Mouse (Mus musculus): ENCODE data around the gene Omd. TPM values are rescaled to one million over a fixed set of nuclear protein-coding genes. Genes with fewer than 3 reads are reported as not detected.

Gene Omd
- 0.68 and 0.76 TPM in 2 replicates for polyA plus RNA-seq (2015; fragmentation: Nextera tagmentation; extraction: Ambion mirVana)

DNA sequence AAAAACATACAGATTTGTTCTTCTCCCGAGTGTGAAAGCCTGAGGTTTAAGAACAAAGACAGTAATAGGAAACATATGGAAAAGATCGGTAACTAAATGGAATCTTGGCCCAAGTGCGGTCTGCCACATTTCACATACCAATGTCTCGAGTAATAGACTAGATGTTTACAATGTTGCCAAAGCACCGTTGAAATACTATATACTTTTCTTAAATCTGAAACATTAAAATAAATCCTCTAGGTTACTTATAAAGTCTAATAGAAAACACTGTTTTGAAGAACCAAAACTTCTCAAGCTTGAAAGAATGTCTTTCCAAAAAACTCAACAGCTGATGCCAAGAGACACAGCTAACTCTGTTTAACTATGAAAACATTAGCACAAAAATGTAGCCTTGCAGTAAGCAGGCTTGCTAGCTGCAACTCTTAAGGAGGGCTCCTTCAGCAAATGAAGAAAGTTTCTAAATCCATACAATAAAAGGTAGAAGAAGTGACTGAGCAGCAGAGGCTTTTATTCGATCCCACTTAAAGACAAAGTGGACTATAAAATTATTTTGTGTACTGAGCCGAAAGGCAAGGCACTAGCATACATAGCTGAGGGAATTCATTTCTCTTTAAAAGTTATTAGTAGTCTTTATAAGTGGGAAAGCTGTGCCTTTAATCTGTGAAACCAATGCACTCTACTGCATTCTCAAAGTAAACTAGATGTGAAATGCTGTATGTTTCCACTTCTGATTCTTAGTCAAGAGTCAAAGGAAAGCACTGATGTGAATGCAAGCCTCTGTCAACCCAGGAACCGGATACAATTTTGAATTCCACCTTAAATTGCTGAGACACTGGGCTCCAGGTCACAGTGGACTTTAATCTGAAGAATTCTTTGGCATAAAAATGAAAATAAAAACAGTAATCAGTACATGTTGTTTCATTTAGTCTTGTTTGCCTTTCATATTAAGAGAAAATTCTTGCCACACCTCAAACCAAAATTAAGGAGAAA is at the start of gene Omd:
Gene Omd (plus strand): TSS at position 922 of the 990 bp plus-strand sequence.
- Histone ChIP-seq H3K9me3 (replicated peaks) (no peaks in the 10 kb centered on the region), H3K27ac (no peak within 1 kb of the TSS), H3K36me3 (ENCODE audit: poor library complexity, severe bottlenecking) (no peaks in the 10 kb centered on the region), H3K4me3 (no peak within 1 kb of the TSS), H3K4me1 (no peaks in the 10 kb centered on the region), H3K27me3 (no peaks in the 10 kb centered on the region), H3K4me2 (no peak within 1 kb of the TSS), H3K9ac (no peak within 1 kb of the TSS)
- 83% methylated on average over 8 of the region's 8 CpGs for WGBS
- no peak for ATAC-seq

DNA sequence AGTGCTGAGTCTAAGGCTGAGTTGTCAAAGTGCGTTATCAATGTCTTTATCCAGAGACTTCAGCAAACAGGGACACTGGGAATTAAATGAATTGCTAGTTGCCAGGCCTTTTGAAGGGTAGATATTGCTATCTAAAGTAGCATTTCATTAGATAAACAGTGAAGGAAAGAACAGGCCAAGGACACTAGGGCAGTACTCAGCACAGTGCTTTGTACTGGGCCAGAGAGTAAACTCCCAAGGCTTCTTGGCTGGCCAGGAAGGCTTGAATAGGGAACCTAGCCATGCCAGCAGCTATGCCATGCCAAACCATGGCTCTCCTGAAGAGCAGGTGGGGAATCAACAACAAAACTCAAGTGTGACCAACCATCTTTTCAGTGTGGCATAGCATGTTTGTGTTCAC is 45.3 kb upstream of the Omd start:
- no peak overlapping the region for H3K4me3 ChIP-seq

DNA sequence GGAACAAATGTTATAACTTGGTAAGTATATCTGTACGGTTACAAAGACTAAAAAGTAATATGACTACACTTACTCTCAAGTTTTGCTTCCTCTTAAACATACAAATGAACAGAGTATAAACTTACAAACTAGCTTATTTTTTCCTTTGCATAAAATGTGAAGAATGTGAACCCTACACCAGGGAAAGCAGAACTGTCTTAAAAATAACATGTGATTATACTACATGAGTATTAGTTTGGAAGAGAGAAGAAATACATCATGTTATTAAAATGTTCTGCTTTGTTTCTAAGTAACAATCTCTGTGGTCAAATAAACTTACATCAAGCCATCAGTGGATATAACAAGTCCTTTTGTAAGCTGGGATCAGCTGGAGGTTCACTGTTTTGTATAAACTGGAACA is 43.6 kb upstream of the Omd start:
- H3K36me3 ChIP-seq (ENCODE audit: poor library complexity, severe bottlenecking), result no peaks in the 10 kb centered on the region
- no peaks in the 10 kb centered on the region for H3K4me1 ChIP-seq
- H3K9ac ChIP-seq, result no peak overlapping the region
- H3K9me3 ChIP-seq (replicated peaks), result no peaks in the 10 kb centered on the region
- ATAC-seq, result no peak
- no peak overlapping the region for H3K4me2 ChIP-seq
- 94% methylated on average over 1 of the region's 1 CpGs for WGBS
- H3K4me3 ChIP-seq, result no peak overlapping the region
- H3K27me3 ChIP-seq, result no peaks in the 10 kb centered on the region
- no peak overlapping the region for H3K27ac ChIP-seq

More for the DNA sequence above, 45.3 kb upstream of the Omd start:
- WGBS, result 94% methylated on average over 1 of the region's 1 CpGs
- H3K27ac ChIP-seq, result no peak overlapping the region
- no peaks in the 10 kb centered on the region for H3K27me3 ChIP-seq
- no peak for ATAC-seq
- no peaks in the 10 kb centered on the region for H3K4me1 ChIP-seq
- H3K36me3 ChIP-seq (ENCODE audit: poor library complexity, severe bottlenecking), result no peaks in the 10 kb centered on the region
- H3K4me2 ChIP-seq, result no peak overlapping the region
- no peak overlapping the region for H3K9ac ChIP-seq
- H3K9me3 ChIP-seq (replicated peaks), result no peaks in the 10 kb centered on the region

DNA sequence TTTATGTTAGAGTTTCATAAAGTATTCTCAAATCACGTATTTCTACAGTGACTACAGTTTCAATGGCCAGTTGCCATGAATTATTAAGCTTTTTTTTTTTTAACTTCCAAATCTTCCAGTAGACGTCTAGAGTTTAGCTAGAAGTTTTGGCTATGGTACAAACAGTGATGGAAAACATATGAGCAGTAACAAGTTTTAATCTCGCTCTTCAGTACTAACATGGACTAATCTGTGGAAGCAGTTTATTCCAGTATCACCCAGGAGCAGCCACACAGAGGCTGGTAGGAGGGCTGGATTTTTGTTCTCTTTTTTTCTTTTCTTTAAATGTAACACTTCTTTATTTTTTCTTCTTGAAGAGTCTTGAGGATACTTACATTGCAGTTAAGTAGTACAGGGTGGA is 38.0 kb upstream of the Omd start, which contains the start of gene Aspn:
Gene Aspn (plus strand): TSS at position 165 of the 400 bp plus-strand sequence.
- 87% methylated on average over 3 of the region's 3 CpGs for WGBS
- ATAC-seq, result no peak
- no peaks in the 10 kb centered on the region for H3K4me1 ChIP-seq
- no peak within 1 kb of the TSS for H3K4me3 ChIP-seq
- H3K27ac ChIP-seq, result no peak within 1 kb of the TSS
- H3K27me3 ChIP-seq, result no peaks in the 10 kb centered on the region
- no peaks in the 10 kb centered on the region for H3K36me3 ChIP-seq (ENCODE audit: poor library complexity, severe bottlenecking)
- H3K4me2 ChIP-seq, result no peak within 1 kb of the TSS
- H3K9me3 ChIP-seq (replicated peaks), result no peaks in the 10 kb centered on the region
- H3K9ac ChIP-seq, result no peak within 1 kb of the TSS

DNA sequence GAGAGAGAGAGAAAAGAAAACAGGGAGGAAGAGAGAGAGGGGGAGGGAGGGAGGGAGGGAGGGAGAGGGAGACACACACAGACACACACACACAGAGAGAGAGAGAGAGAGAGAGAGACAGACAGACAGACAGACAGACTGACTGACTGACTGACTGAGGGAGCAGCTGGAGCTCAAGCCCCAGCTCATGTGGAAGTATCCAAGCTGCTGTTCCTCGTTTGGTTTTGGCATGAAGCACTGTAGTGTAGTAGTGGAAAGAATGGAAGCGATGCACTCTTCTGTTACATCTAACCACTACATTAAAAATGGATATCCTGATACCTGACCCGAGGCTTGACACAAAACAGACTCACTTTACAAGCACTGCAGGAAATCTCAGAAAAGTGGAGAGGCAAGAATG is 36.6 kb upstream of the Omd start:
- H3K4me2 ChIP-seq, result no peak overlapping the region
- ATAC-seq, result no peak
- H3K4me1 ChIP-seq, result no peaks in the 10 kb centered on the region
- H3K9me3 ChIP-seq (replicated peaks), result no peaks in the 10 kb centered on the region
- H3K36me3 ChIP-seq (ENCODE audit: poor library complexity, severe bottlenecking), result no peaks in the 10 kb centered on the region
- no peak overlapping the region for H3K4me3 ChIP-seq
- H3K9ac ChIP-seq, result no peak overlapping the region
- H3K27ac ChIP-seq, result no peak overlapping the region
- no peaks in the 10 kb centered on the region for H3K27me3 ChIP-seq
- 72% methylated on average over 3 of the region's 3 CpGs for WGBS

DNA sequence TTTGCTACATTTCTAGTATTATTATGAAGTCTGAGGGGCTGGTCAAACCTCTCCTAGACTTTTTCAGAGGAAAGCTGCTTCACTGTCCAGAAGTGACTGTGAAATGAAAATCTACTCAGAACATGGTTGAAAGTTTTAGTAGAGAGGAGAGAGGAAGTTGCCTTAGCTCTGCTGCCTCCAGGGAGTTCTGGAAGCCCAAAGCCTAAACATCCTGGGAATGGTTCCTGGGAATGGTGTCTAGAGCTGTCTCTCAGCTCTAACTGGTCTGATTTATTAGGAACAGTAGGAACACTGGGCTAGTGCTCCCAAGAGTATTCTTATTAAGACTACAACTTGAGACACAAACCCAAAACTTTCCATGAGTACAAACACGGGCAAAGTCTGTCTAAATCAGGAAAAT is 35.7 kb upstream of the Omd start:
- Histone ChIP-seq H3K27ac (no peak overlapping the region), H3K4me3 (no peak overlapping the region), H3K4me1 (no peaks in the 10 kb centered on the region), H3K4me2 (no peak overlapping the region), H3K9me3 (replicated peaks) (no peaks in the 10 kb centered on the region), H3K9ac (no peak overlapping the region), H3K36me3 (ENCODE audit: poor library complexity, severe bottlenecking) (no peaks in the 10 kb centered on the region), H3K27me3 (no peaks in the 10 kb centered on the region)
- 92% methylated on average over 1 of the region's 1 CpGs for WGBS
- no peak for ATAC-seq

DNA sequence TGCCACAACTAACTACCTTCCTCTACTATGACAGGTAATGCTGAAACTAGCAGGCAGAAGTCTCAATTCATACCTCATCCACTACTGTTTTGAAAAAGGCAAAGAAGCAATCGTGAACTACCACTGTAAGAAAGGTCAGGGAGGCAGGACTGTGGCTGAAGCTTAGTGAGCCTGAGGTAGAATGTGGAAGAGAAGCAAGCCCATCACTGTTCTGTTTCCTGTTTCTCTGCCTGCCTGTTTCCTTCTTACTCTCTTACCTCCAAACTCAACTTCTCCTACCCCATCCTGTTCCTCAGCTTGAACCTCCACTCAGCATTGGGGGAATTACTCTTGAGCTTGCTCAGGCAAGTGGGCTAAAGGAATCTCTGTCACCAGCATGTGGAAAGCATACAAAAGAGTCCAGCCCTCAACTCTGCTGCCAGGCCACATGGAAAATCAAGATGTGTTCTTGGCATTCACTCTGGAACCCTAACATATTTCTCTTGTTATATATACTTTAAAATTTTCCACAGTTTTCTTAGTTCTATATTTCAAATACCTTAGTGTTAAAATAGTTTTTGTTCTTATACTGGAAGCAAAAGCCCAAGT is 34.6 kb upstream of the Omd start:
- H3K4me3 ChIP-seq, result no peak overlapping the region
- no peaks in the 10 kb centered on the region for H3K4me1 ChIP-seq
- H3K27me3 ChIP-seq, result no peaks in the 10 kb centered on the region
- H3K36me3 ChIP-seq (ENCODE audit: poor library complexity, severe bottlenecking), result no peaks in the 10 kb centered on the region
- H3K9ac ChIP-seq, result no peak overlapping the region
- H3K27ac ChIP-seq, result no peak overlapping the region
- H3K9me3 ChIP-seq (replicated peaks), result no peaks in the 10 kb centered on the region
- no peak for ATAC-seq
- no peak overlapping the region for H3K4me2 ChIP-seq
- WGBS, result 87% methylated on average over 1 of the region's 1 CpGs

DNA sequence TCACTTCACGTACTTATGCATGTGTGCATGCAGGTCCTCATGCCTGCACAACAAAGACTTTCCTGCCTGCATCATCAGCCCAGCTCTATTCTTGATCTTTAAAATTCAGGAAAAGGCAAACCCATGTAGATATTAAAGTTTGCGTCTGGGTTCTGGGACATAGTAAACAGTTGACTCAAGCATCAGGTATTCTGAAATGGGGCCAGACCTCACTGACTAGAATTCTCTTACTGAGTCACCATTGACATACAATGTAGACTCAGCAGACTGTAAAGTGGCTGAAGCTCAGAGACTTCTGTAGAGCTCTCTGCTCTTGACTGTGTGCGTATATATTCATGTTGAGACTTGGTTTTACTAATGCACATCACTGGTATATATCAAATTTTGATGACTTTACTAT is 32.6 kb upstream of the Omd start:
- H3K27ac ChIP-seq, result no peak overlapping the region
- 92% methylated on average over 3 of the region's 3 CpGs for WGBS
- no peaks in the 10 kb centered on the region for H3K9me3 ChIP-seq (replicated peaks)
- H3K4me2 ChIP-seq, result no peak overlapping the region
- H3K9ac ChIP-seq, result no peak overlapping the region
- H3K36me3 ChIP-seq (ENCODE audit: poor library complexity, severe bottlenecking), result no peaks in the 10 kb centered on the region
- H3K27me3 ChIP-seq, result no peaks in the 10 kb centered on the region
- no peak overlapping the region for H3K4me3 ChIP-seq
- no peaks in the 10 kb centered on the region for H3K4me1 ChIP-seq
- ATAC-seq, result no peak

DNA sequence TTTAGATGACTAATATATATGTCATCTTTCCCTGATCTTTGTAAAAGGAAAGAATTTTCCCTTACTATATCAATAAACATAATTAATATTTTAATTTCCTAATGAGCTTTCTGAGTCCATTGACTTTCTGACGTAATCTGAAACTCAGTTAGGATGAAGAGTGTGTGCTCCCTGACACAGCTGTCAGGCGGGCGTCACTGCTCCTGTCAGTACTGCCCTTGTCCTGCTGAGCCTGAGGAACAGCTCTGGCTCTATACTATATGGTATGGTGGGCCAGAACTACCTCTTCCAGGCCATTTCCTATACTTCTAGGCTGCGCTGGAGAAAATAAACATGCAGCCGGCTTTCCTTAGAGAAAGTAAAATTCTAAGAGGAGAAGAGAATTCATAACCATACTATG is 27.7 kb upstream of the Omd start:
- Histone ChIP-seq H3K36me3 (ENCODE audit: poor library complexity, severe bottlenecking) (no peaks in the 10 kb centered on the region), H3K9ac (no peak overlapping the region), H3K4me2 (no peak overlapping the region), H3K4me1 (no peaks in the 10 kb centered on the region), H3K4me3 (no peak overlapping the region), H3K27ac (no peak overlapping the region), H3K9me3 (replicated peaks) (no peaks in the 10 kb centered on the region), H3K27me3 (no peaks in the 10 kb centered on the region)
- no peak for ATAC-seq
- 83% methylated on average over 5 of the region's 5 CpGs for WGBS

DNA sequence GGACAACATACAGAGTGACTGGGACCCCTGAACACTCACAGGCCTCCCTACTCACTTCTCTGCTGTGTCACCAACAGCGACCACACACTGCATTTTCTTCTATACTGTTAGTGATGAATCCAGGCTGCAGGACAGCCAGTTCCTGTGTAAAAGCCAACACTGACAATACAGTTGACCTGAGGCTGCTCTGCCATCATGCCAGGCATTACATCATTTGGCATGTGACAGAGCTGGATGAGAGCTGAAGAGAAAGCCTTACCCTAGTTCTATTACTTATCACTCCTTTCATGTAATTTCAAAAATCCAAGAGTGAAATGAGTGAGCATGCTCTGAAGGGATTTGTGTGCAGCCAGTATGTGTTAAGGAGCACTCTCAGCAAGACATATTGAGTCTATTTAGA is 26.1 kb upstream of the Omd start:
- no peak overlapping the region for H3K4me3 ChIP-seq
- H3K9ac ChIP-seq, result no peak overlapping the region
- no peak overlapping the region for H3K27ac ChIP-seq
- H3K9me3 ChIP-seq (replicated peaks), result no peaks in the 10 kb centered on the region
- no peak overlapping the region for H3K4me2 ChIP-seq
- ATAC-seq, result no peak
- H3K36me3 ChIP-seq (ENCODE audit: poor library complexity, severe bottlenecking), result no peaks in the 10 kb centered on the region
- no peaks in the 10 kb centered on the region for H3K27me3 ChIP-seq
- H3K4me1 ChIP-seq, result no peaks in the 10 kb centered on the region
- WGBS, result 84% methylated on average over 1 of the region's 1 CpGs

DNA sequence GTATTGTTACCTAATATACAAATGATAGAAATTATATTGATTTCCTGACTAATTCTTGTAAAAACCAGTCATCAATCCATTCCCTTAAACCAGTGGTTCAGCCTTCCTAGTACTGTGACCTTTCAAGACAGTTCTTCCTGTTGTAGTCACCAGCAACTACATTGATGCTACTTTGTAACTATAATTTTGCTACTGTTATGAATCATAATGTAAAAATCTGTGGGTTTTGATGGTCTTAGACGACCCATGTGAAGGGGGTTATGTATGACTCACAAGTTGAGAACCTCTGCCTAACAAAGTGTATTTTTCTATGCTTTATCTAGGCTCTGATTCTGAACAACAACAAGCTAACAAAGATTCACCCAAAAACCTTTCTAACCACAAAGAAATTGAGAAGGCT is 25.3 kb upstream of the Omd start:
- no peaks in the 10 kb centered on the region for H3K9me3 ChIP-seq (replicated peaks)
- no peak overlapping the region for H3K27ac ChIP-seq
- no peaks in the 10 kb centered on the region for H3K36me3 ChIP-seq (ENCODE audit: poor library complexity, severe bottlenecking)
- WGBS, result 73% methylated on average over 1 of the region's 1 CpGs
- no peak overlapping the region for H3K4me3 ChIP-seq
- ATAC-seq, result no peak
- no peaks in the 10 kb centered on the region for H3K4me1 ChIP-seq
- no peak overlapping the region for H3K4me2 ChIP-seq
- no peak overlapping the region for H3K9ac ChIP-seq
- H3K27me3 ChIP-seq, result no peaks in the 10 kb centered on the region

DNA sequence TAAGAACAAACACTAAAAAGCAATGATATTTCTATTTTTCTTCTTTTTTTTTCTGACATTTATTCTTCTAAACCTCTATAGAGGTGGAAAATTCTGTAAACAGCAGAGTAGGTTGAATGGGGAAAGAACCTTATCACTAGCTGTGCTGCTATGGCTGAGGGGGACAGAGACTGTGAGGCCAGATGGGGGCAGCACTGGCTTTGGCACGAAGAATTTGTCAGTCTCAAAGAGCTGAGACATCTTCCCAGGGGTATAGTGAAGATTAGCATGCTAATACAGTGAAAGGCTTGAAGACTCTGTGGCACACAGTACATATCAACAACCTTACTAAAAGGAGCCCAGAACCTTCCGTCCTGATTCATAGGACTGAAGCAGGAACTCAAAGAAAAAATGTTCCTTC is 23.1 kb upstream of the Omd start:
- Histone ChIP-seq H3K4me3 (no peak overlapping the region), H3K4me2 (no peak overlapping the region), H3K27me3 (no peaks in the 10 kb centered on the region), H3K27ac (no peak overlapping the region), H3K36me3 (ENCODE audit: poor library complexity, severe bottlenecking) (no peaks in the 10 kb centered on the region), H3K9me3 (replicated peaks) (no peaks in the 10 kb centered on the region), H3K4me1 (no peaks in the 10 kb centered on the region), H3K9ac (no peak overlapping the region)
- ATAC-seq, result no peak
- 35% methylated on average over 2 of the region's 2 CpGs for WGBS
